Mouse (Mus musculus): ENCODE measurements around the gene Macrod1. TPM values are rescaled to one million over a fixed set of nuclear protein-coding genes. Genes with fewer than 3 reads are reported as not detected.

The Macrod1 gene
- polyA plus RNA-seq, 1 experiment = 6.2 TPM

- TF ChIP-seq CTCF (IDR thresholded peaks at IDR 0.05; ENCODE audit: control insufficient read depth, insufficient read depth, low read length) (no peak), POLR2A (IDR thresholded peaks at IDR 0.05; ENCODE audit: borderline replicate concordance, control insufficient read depth, low read depth, low read length) (no peak)
- H3K4me1 ChIP-seq (ENCODE audit: control insufficient read depth, insufficient read depth, low read length) = no peaks in the 10 kb centered on the region
- no peak overlapping the region for H3K4me3 ChIP-seq (replicated peaks; ENCODE audit: control insufficient read depth, low read depth, low read length)
- H3K27ac ChIP-seq (ENCODE audit: control insufficient read depth, insufficient read depth, low read depth, low read length, poor library complexity) = no peak overlapping the region
- 79% methylated on average over 6 of the region's 6 CpGs for WGBS
These were observed 114.3 kb downstream of the Macrod1 start for GRCm38 (mm10) chr19:7170916-7171315.

DNA sequence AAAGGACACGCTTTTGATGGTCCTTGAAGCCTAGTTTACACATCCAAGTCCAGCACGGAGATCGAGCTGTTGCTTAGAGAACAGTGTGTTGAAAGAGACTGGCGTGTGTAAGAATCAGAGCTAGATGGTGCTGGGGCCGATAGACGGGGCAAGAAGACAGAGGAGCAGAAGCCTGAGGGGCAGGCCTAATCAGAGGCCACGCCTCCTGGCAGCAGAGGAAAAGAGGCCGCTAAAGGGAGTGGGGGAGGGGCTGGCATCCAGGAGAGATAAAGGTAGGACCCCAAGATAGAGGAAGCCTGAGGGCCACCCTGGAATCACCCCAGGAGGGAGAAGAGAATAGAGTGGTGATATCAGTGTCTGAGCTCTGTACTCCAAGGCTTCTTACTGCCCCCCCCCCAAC is 114.8 kb downstream of the Macrod1 start:
- no peak overlapping the region for H3K4me3 ChIP-seq (replicated peaks; ENCODE audit: control insufficient read depth, low read depth, low read length)
- TF ChIP-seq CTCF (IDR thresholded peaks at IDR 0.05; ENCODE audit: control insufficient read depth, insufficient read depth, low read length) = no peak
- no peak for TF ChIP-seq POLR2A (IDR thresholded peaks at IDR 0.05; ENCODE audit: borderline replicate concordance, control insufficient read depth, low read depth, low read length)
- 39% methylated on average over 8 of the region's 8 CpGs for WGBS
- no peak overlapping the region for H3K27ac ChIP-seq (ENCODE audit: control insufficient read depth, insufficient read depth, low read depth, low read length, poor library complexity)
- no peaks in the 10 kb centered on the region for H3K4me1 ChIP-seq (ENCODE audit: control insufficient read depth, insufficient read depth, low read length)

DNA sequence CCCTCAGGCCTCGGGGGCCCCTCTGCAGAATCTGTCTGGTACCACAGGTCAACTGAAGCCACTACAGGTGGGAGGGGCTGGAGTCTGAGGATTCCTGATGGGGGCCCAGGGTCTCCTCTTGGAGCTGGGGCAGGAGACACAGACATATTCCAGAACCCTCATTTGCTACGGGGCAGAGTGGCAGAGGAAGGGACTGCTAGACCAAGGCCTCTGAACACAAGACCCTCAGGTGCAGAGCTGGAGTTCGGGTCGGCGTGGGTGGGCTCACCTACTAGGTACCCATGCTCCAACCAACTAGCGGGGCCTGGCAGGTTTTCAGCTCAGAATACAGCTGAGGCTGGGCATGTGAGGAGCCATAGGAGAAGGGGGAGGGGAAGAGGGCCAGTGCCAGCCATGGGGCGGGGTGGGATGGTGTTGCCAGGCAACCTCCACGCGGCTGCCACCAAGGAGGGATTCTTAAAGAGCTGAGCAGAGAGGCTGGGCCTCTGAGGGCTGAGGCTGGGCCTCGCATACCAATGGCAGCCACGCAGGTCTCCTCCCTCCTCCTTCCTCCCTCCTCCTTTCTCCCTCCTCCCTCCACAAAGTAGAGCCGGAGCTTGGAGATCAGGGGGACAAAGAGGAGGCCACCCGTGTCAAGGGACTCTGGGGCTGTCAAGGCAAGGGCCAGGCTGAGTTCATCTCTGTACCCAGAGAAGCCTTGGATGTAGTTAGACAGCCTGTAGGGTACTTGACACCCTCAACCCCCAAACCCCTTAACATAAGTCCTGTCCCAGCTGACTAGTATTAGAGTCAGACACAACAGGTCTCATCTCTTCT is 115.6 kb downstream of the Macrod1 start:
- no peak overlapping the region for H3K27ac ChIP-seq (ENCODE audit: control insufficient read depth, insufficient read depth, low read depth, low read length, poor library complexity)
- WGBS = 57% methylated on average over 13 of the region's 13 CpGs
- H3K4me1 ChIP-seq (ENCODE audit: control insufficient read depth, insufficient read depth, low read length) = no peaks in the 10 kb centered on the region
- TF ChIP-seq POLR2A (IDR thresholded peaks at IDR 0.05; ENCODE audit: borderline replicate concordance, control insufficient read depth, low read depth, low read length) (no peak), CTCF (IDR thresholded peaks at IDR 0.05; ENCODE audit: control insufficient read depth, insufficient read depth, low read length) (no peak)
- H3K4me3 ChIP-seq (replicated peaks; ENCODE audit: control insufficient read depth, low read depth, low read length) = no peak overlapping the region

DNA sequence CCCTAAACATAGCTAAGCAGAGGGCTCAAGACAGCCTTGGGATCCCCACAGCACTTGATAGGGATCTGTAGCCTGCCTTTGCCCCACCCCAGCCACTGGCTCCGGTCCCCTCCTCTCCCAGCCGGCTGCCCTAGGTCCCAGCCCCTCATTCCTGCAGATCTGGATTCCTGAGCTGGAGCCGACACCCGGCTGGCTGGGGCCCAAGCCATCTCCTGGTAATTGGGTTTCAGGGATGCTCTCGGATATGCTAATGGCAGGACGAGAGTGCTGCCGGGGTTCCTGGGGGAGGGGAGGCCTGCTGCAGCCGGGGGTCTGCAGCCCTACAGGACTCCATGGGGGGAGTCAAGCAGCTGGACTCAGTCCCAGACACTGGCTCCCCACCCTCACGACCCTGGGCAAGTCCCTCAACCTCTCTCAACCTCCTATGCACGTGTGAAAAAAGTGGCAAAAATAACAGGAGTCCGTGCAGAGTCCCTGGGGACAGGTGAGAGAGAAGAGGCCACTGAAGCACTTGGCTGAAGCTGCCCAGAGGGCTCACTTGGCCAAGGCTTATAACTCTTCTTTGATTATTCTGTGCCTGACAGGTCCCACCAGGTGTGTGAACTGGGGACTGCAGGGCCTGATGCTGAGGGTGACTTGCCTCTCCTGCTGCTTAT is 119.6 kb downstream of the Macrod1 start:
- WGBS = 79% methylated on average over 11 of the region's 11 CpGs
- Histone ChIP-seq H3K4me1 (ENCODE audit: control insufficient read depth, insufficient read depth, low read length) (no peaks in the 10 kb centered on the region), H3K4me3 (replicated peaks; ENCODE audit: control insufficient read depth, low read depth, low read length) (no peak overlapping the region), H3K27ac (ENCODE audit: control insufficient read depth, insufficient read depth, low read depth, low read length, poor library complexity) (no peak overlapping the region)
- TF ChIP-seq CTCF (IDR thresholded peaks at IDR 0.05; ENCODE audit: control insufficient read depth, insufficient read depth, low read length) (no peak), POLR2A (IDR thresholded peaks at IDR 0.05; ENCODE audit: borderline replicate concordance, control insufficient read depth, low read depth, low read length) (no peak)

DNA sequence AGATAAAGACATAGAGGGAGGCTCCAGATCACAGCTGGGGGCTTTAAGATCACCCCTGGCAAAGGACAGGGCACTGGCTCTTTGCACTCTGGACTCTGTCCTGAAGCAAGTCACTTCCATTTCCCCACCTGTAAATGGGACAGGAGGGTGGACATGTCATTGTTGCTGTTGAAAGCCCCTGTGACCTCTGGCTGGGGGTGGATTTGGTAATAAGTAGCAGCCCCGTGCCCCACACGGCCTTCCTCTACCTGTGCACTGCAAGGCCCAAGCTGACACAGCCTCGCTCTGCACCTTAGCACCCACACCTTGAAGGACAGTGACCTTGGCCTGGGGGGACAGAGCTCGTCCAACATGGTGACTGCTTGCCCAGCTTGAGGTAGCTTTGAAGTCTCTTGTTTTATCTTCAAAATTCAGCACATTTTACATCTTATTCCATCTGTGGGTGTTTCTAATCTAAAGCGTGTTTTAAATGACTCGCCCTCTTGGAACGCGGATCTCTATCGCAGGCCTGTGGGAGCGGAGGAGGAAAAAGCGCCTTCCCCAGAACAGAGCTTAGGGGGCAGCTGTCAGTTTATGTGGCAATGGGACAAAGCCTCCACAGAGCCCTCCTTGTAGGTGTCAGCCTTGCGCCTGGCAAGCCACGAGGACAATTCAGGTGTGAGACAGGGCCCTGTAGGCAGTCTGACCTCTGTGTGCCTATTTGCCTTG is 121.3 kb downstream of the Macrod1 start:
- no peaks in the 10 kb centered on the region for H3K4me1 ChIP-seq (ENCODE audit: control insufficient read depth, insufficient read depth, low read length)
- WGBS = 84% methylated on average over 13 of the region's 13 CpGs
- H3K4me3 ChIP-seq (replicated peaks; ENCODE audit: control insufficient read depth, low read depth, low read length) = no peak overlapping the region
- H3K27ac ChIP-seq (ENCODE audit: control insufficient read depth, insufficient read depth, low read depth, low read length, poor library complexity) = no peak overlapping the region
- no peak for TF ChIP-seq CTCF (IDR thresholded peaks at IDR 0.05; ENCODE audit: control insufficient read depth, insufficient read depth, low read length)
- no peak for TF ChIP-seq POLR2A (IDR thresholded peaks at IDR 0.05; ENCODE audit: borderline replicate concordance, control insufficient read depth, low read depth, low read length)

DNA sequence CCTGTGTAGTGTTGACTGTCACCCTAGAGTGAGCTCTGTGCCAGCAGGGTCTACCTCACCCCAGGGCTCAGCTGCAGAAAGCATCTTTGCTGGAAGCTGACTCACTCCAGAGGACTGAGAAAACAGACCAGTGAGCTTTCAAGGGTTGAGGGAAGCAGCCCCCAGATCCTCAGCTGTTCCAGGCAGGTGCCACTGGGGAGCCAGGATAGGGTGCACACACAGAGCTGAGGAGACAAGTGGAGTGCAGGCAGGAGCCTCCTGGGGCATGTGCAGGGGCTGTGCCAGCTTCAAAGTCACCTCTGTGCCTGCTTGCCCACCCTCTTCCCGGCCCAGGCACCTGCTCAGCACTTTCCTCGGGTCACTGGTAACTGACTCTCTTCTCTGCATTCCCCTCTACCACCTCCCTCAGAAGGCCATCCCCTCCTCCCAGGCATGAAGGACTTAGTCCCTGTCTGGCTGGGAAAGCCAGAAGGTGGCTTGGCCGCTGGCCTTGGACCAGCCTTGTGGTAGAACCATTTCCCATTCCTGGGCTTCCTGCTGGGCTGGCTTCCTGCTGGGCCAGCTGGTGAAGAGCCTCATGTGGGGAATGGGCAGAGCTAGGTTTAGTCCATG is 122.3 kb downstream of the Macrod1 start:
- WGBS = 31% methylated on average over 3 of the region's 3 CpGs
- Histone ChIP-seq H3K4me3 (replicated peaks; ENCODE audit: control insufficient read depth, low read depth, low read length) (no peak overlapping the region), H3K27ac (ENCODE audit: control insufficient read depth, insufficient read depth, low read depth, low read length, poor library complexity) (no peak overlapping the region), H3K4me1 (ENCODE audit: control insufficient read depth, insufficient read depth, low read length) (no peaks in the 10 kb centered on the region)
- no peak for TF ChIP-seq POLR2A (IDR thresholded peaks at IDR 0.05; ENCODE audit: borderline replicate concordance, control insufficient read depth, low read depth, low read length)
- no peak for TF ChIP-seq CTCF (IDR thresholded peaks at IDR 0.05; ENCODE audit: control insufficient read depth, insufficient read depth, low read length)

- Histone ChIP-seq H3K4me1 (ENCODE audit: control insufficient read depth, insufficient read depth, low read length) (no peaks in the 10 kb centered on the region), H3K27ac (ENCODE audit: control insufficient read depth, insufficient read depth, low read depth, low read length, poor library complexity) (no peak overlapping the region), H3K4me3 (replicated peaks; ENCODE audit: control insufficient read depth, low read depth, low read length) (no peak overlapping the region)
- 82% methylated on average over 8 of the region's 8 CpGs for WGBS
- TF ChIP-seq POLR2A (IDR thresholded peaks at IDR 0.05; ENCODE audit: borderline replicate concordance, control insufficient read depth, low read depth, low read length) (no peak), CTCF (IDR thresholded peaks at IDR 0.05; ENCODE audit: control insufficient read depth, insufficient read depth, low read length) (no peak)
These were observed 124.3 kb downstream of the Macrod1 start for GRCm38 (mm10) chr19:7180756-7181405.
